Mouse (Mus musculus): Measurements from ENCODE around the gene Sprr2f.

GRCm38 (mm10) chr3:92385385-92385784 lies 20.4 kb downstream of the Sprr2f start, which contains the start of gene Sprr2h:
- no peak for TF ChIP-seq CTCF (IDR thresholded peaks at IDR 0.05; ENCODE audit: low read depth)
- TF ChIP-seq EP300 (optimal IDR thresholded peaks at IDR 0.05), result no peak
